Mouse (Mus musculus) MEL (cell line): ENCODE data around the gene Gm45753. TPM values are rescaled to one million over a fixed set of nuclear protein-coding genes. Genes with fewer than 3 reads are reported as not detected.

ENCODE experiments used
- DNase-seq: peaks from one replicate; pipeline ENCODE4 v3.0.0; 2011; ENCODE audit warnings: low read depth, low spot score
- H3K27ac ChIP-seq: 2 replicates; pipeline ENCODE4 v1.5.1; 2012; ENCODE audit warnings: low read depth, mild to moderate bottlenecking, control low read depth, low read length, moderate library complexity; ENCODE audit not compliant: control insufficient read depth
- H3K27me3 ChIP-seq, 2 experiments: fragments of 150-350 bp in 1 of 2; sonication (generic) in 1 of 2; 2 replicates each; pipeline ENCODE4 v1.6.1; 2012; ENCODE audit warnings: low read length in 2 of 2, mild to moderate bottlenecking in 2 of 2, improper control_type of control experiment in 1 of 2, moderate library complexity in 1 of 2; ENCODE audit not compliant: insufficient read depth in 2 of 2, control insufficient read depth in 1 of 2
- H3K36me3 ChIP-seq, 2 experiments: 2 replicates each; pipeline ENCODE4 v1.6.1; 2012 to 2014; ENCODE audit warnings: low read length in 2 of 2, improper control_type of control experiment in 1 of 2, inconsistent platforms in 1 of 2, mild to moderate bottlenecking in 1 of 2; ENCODE audit not compliant: insufficient read depth in 2 of 2, control insufficient read depth in 1 of 2
- H3K4me1 ChIP-seq, 2 experiments: fragments of 150-350 bp in 1 of 2; sonication (generic) in 1 of 2; 2 replicates each; pipeline ENCODE4 v1.6.1; 2012; ENCODE audit warnings: low read length in 2 of 2, improper control_type of control experiment in 1 of 2, mild to moderate bottlenecking in 1 of 2; ENCODE audit not compliant: insufficient read depth in 2 of 2, control insufficient read depth in 1 of 2
- H3K4me3 ChIP-seq, 2 experiments: fragments of 150-350 bp in 1 of 2; sonication (generic) in 1 of 2; 2 replicates each; pipeline ENCODE4 v1.5.1; 2012; ENCODE audit warnings: low read depth in 2 of 2, low read length in 2 of 2, mild to moderate bottlenecking in 2 of 2, moderate library complexity in 2 of 2, control low read depth in 1 of 2, improper control_type of control experiment in 1 of 2; ENCODE audit not compliant: control insufficient read depth in 1 of 2, insufficient read depth in 1 of 2
- H3K79me2 ChIP-seq: 2 replicates; pipeline ENCODE4 v1.6.1; 2012; ENCODE audit warnings: mild to moderate bottlenecking, low read length, moderate library complexity; ENCODE audit not compliant: control insufficient read depth, poor library complexity, insufficient read depth
- H3K9ac ChIP-seq: 2 replicates; pipeline ENCODE4 v1.6.1; 2012; ENCODE audit warnings: low read depth, mild to moderate bottlenecking, control low read depth, low read length, moderate library complexity; ENCODE audit not compliant: control insufficient read depth, poor library complexity, severe bottlenecking
- H3K9me3 ChIP-seq: fragments of 150-350 bp; sonication (generic); replicated peaks from 2 replicates; pipeline ENCODE4 v1.6.1; 2012; ENCODE audit warnings: mild to moderate bottlenecking, low read length, improper control_type of control experiment, moderate library complexity; ENCODE audit not compliant: insufficient read depth
- CHD2 ChIP-seq: IDR thresholded peaks from 2 replicates; pipeline ENCODE4 v1.6.1; 2011; ENCODE audit warnings: low read length, improper control_type of control experiment
- E2F4 ChIP-seq: IDR thresholded peaks from 2 replicates; pipeline ENCODE4 v1.6.1; 2011; ENCODE audit warnings: low read depth, low read length, improper control_type of control experiment, borderline replicate concordance
- EP300 ChIP-seq, 2 experiments: IDR thresholded peaks; 2 replicates each; pipeline ENCODE4 v1.6.1; 2011; ENCODE audit warnings: improper control_type of control experiment in 2 of 2, low read length in 2 of 2, low read depth in 1 of 2, mild to moderate bottlenecking in 1 of 2
- ETS1 ChIP-seq: IDR thresholded peaks from 2 replicates; pipeline ENCODE4 v1.6.1; 2012; ENCODE audit warnings: low read depth, mild to moderate bottlenecking, inconsistent platforms, low read length, improper control_type of control experiment, moderate library complexity
- GABPA ChIP-seq: IDR thresholded peaks from 2 replicates; pipeline ENCODE4 v1.6.1; 2012; ENCODE audit warnings: low read depth, mild to moderate bottlenecking, inconsistent platforms, low read length, improper control_type of control experiment, moderate library complexity
- GATA1 ChIP-seq: IDR thresholded peaks from 2 replicates; pipeline ENCODE4 v1.6.1; 2011; ENCODE audit warnings: low read depth, low read length, improper control_type of control experiment
- HCFC1 ChIP-seq: IDR thresholded peaks from 2 replicates; pipeline ENCODE4 v1.6.1; 2012; ENCODE audit warnings: low read depth, mild to moderate bottlenecking, inconsistent platforms, low read length, improper control_type of control experiment, moderate library complexity
- JUND ChIP-seq: IDR thresholded peaks from 2 replicates; pipeline ENCODE4 v1.6.1; 2011; ENCODE audit warnings: low read depth, mild to moderate bottlenecking, improper control_type of control experiment, low read length
- KAT2A ChIP-seq: conservative IDR thresholded peaks from 2 replicates; pipeline ENCODE4 v1.6.1; 2012; ENCODE audit warnings: low read depth, low read length, improper control_type of control experiment, inconsistent platforms
- MAFK ChIP-seq: IDR thresholded peaks from 2 replicates; pipeline ENCODE4 v1.6.1; 2011; ENCODE audit warnings: low read depth, mild to moderate bottlenecking, low read length, improper control_type of control experiment, borderline replicate concordance
- MAZ ChIP-seq: IDR thresholded peaks from 2 replicates; pipeline ENCODE4 v1.6.1; 2012; ENCODE audit warnings: low read depth, mild to moderate bottlenecking, inconsistent platforms, low read length, improper control_type of control experiment
- MEF2A ChIP-seq: IDR thresholded peaks from 2 replicates; pipeline ENCODE4 v1.6.1; 2014; ENCODE audit warnings: low read depth, mild to moderate bottlenecking, inconsistent platforms, low read length, improper control_type of control experiment; ENCODE audit not compliant: poor library complexity, insufficient replicate concordance, severe bottlenecking; ENCODE audit errors: extremely low read depth
- NELFE ChIP-seq: IDR thresholded peaks from 2 replicates; pipeline ENCODE4 v1.6.1; 2011; ENCODE audit warnings: low read depth, low read length, improper control_type of control experiment
- NRF1 ChIP-seq: IDR thresholded peaks from 2 replicates; pipeline ENCODE4 v1.6.1; 2014; ENCODE audit warnings: low read depth, mild to moderate bottlenecking, inconsistent platforms, low read length, improper control_type of control experiment, moderate library complexity; ENCODE audit not compliant: poor library complexity, insufficient read depth, severe bottlenecking
- POLR2A ChIP-seq, 2 experiments: IDR thresholded peaks; 2 replicates each; pipeline ENCODE4 v1.6.1; 2011 to 2012; ENCODE audit warnings: low read length in 2 of 2, mild to moderate bottlenecking in 2 of 2, control low read depth in 1 of 2, improper control_type of control experiment in 1 of 2, low read depth in 1 of 2, moderate library complexity in 1 of 2; ENCODE audit not compliant: control insufficient read depth in 1 of 2, insufficient read depth in 1 of 2, poor library complexity in 1 of 2
- RAD21 ChIP-seq: IDR thresholded peaks from 2 replicates; pipeline ENCODE4 v1.6.1; 2011; ENCODE audit warnings: mild to moderate bottlenecking, low read depth, low read length, improper control_type of control experiment
- SIN3A ChIP-seq: IDR thresholded peaks from 2 replicates; pipeline ENCODE4 v1.6.1; 2012; ENCODE audit warnings: low read length, improper control_type of control experiment, inconsistent platforms
- SMC3 ChIP-seq: IDR thresholded peaks from 2 replicates; pipeline ENCODE4 v1.6.1; 2011; ENCODE audit warnings: low read depth, low read length, improper control_type of control experiment
- TBP ChIP-seq: IDR thresholded peaks from 2 replicates; pipeline ENCODE4 v1.8.0; 2011; ENCODE audit warnings: low read depth, low read length, improper control_type of control experiment
- TCF12 ChIP-seq: IDR thresholded peaks from 2 replicates; pipeline ENCODE4 v1.6.1; 2014; ENCODE audit warnings: low read depth, mild to moderate bottlenecking, inconsistent platforms, low read length, improper control_type of control experiment, moderate library complexity
- UBTF ChIP-seq: IDR thresholded peaks from 2 replicates; pipeline ENCODE4 v1.6.1; 2012; ENCODE audit warnings: low read depth, mild to moderate bottlenecking, inconsistent platforms, low read length, improper control_type of control experiment, moderate library complexity, borderline replicate concordance; ENCODE audit not compliant: insufficient read depth
- USF1 ChIP-seq: IDR thresholded peaks from 2 replicates; pipeline ENCODE4 v1.6.1; 2014; ENCODE audit warnings: low read depth, mild to moderate bottlenecking, inconsistent platforms, low read length, improper control_type of control experiment, moderate library complexity
- USF2 ChIP-seq, 2 experiments: IDR thresholded peaks; 2 replicates each; pipeline ENCODE4 v1.6.1; 2011 to 2012; ENCODE audit warnings: improper control_type of control experiment in 2 of 2, low read length in 2 of 2, borderline replicate concordance in 1 of 2, inconsistent platforms in 1 of 2, low read depth in 1 of 2, mild to moderate bottlenecking in 1 of 2; ENCODE audit not compliant: insufficient read depth in 1 of 2
- ZMIZ1 ChIP-seq: IDR thresholded peaks from 2 replicates; pipeline ENCODE4 v1.6.1; 2012; ENCODE audit warnings: low read depth, mild to moderate bottlenecking, inconsistent platforms, low read length, improper control_type of control experiment, moderate library complexity
- polyA plus RNA-seq, 2 experiments: library from polyadenylated mRNA; stranded (reverse) in 1 of 2; unstranded in 1 of 2; fragments of >175 nt in 1 of 2; fragments of >200 nt in 1 of 2; gene quantifications; 2 replicates each; pipeline versions ENCODE4 v1.2.1 to v1.2.4; 2012; ENCODE audit warnings: low replicate concordance in 2 of 2, low read depth in 1 of 2; ENCODE audit not compliant: insufficient read length in 2 of 2, insufficient read depth in 1 of 2, missing spikeins in 1 of 2
- total RNA-seq: library from RNA; depleted of rRNA; stranded (reverse); fragments of 300-350 nt; gene quantifications from 2 replicates; pipeline ENCODE4 v1.2.3, GENCODE M21; 2012; rRNA removed

Gm45753 gene
- not detected in 2 replicates for total RNA-seq
- not detected for polyA plus RNA-seq

GRCm38 (mm10) chr8:45308366-45308765, at the start of gene Gm45753:
Gm45753 (minus strand) TSS chr8:45308466.
- Histone ChIP-seq H3K4me3 (no peak within 1 kb of the TSS), H3K27me3 (no peaks in the 10 kb centered on the region), H3K9me3 (no peaks in the 10 kb centered on the region), H3K4me1 (no peaks in the 10 kb centered on the region), H3K36me3 (no peaks in the 10 kb centered on the region), H3K79me2 (no peaks in the 10 kb centered on the region), H3K27ac (no peak within 1 kb of the TSS), H3K9ac (no peak within 1 kb of the TSS)
- DNase-seq, result no peak
- TF ChIP-seq NELFE (no peak), CHD2 (no peak), MAFK (no peak), USF1 (no peak), RAD21 (no peak), NRF1 (no peak), EP300 (IDR thresholded peaks at IDR 0.05; ENCODE audit: low read depth in 1 of 2, low read length in 2 of 2) (no peak), JUND (no peak), HCFC1 (no peak), TBP (no peak)

GRCm38 (mm10) chr8:45355809-45356208, 47.5 kb upstream of the Gm45753 start:
- no peaks in the 10 kb centered on the region for H3K4me1 ChIP-seq
- H3K27me3 ChIP-seq, result no peaks in the 10 kb centered on the region
- H3K27ac ChIP-seq, result no peak overlapping the region
- no peaks in the 10 kb centered on the region for H3K9me3 ChIP-seq
- no peak for TF ChIP-seq GABPA
- no peak for TF ChIP-seq TBP
- TF ChIP-seq TCF12, result no peak
- no peak for TF ChIP-seq KAT2A
- no peak for TF ChIP-seq ETS1
- no peak for TF ChIP-seq CHD2
- no peak for TF ChIP-seq EP300 (IDR thresholded peaks at IDR 0.05; ENCODE audit: low read depth in 1 of 2, low read length in 2 of 2)
- no peak for TF ChIP-seq RAD21
- TF ChIP-seq USF2 (IDR thresholded peaks at IDR 0.05; ENCODE audit: borderline replicate concordance in 1 of 2, insufficient read depth in 1 of 2, low read depth in 1 of 2, low read length in 2 of 2), result no peak
- no peak for TF ChIP-seq HCFC1
- TF ChIP-seq GATA1, result no peak
- TF ChIP-seq POLR2A (IDR thresholded peaks at IDR 0.05; ENCODE audit: control insufficient read depth in 1 of 2, insufficient read depth in 1 of 2, low read depth in 1 of 2, low read length in 2 of 2, poor library complexity in 1 of 2), result no peak
- no peak for TF ChIP-seq UBTF
- TF ChIP-seq SMC3, result no peak
- TF ChIP-seq MAFK, result no peak
- no peak for TF ChIP-seq MAZ
- TF ChIP-seq ZMIZ1, result no peak
- no peak for TF ChIP-seq MEF2A
- no peak for TF ChIP-seq E2F4
- no peak for TF ChIP-seq SIN3A
- TF ChIP-seq, all 39 proteins: peak for 0
- H3K79me2 ChIP-seq, result no peaks in the 10 kb centered on the region
- no peak overlapping the region for H3K4me3 ChIP-seq
- no peak for DNase-seq
- H3K9ac ChIP-seq, result no peak overlapping the region
- H3K36me3 ChIP-seq, result no peaks in the 10 kb centered on the region
